Mouse (Mus musculus) left cerebral cortex, postnatal 10 days (tissue): ENCODE measurements at regions not wholly inside any gene's neighbourhood (a gene's known extent, or its start where the extent isn't known, plus 50 kb on each side); places are given as distances from the start of the nearest gene placed in this dataset.

Experiments used
- DNase-seq, 2 experiments: peaks; one replicate each; pipeline ENCODE4 v3.0.0; 2021 to 2022; ENCODE audit warnings: low spot score in 2 of 2, mixed read lengths in 1 of 2; ENCODE audit errors: extremely low spot score in 1 of 2
- intact Hi-C: fragments of 180-260 bp; cut with DNase I; formaldehyde crosslinking; loops from one replicate; pipeline ENCODE4 v1.15.1; 2025

- intact Hi-C loops, result no loop called here
- no peak for DNase-seq
These were observed 349.3 kb downstream of the Ins1 start for GRCm38 (mm10) chr19:52613353-52613752.

GRCm38 (mm10) chr19:52606859-52607258, 342.8 kb downstream of the Ins1 start:
- intact Hi-C loops, result no loop called here
- no peak for DNase-seq

- no peak for DNase-seq
- intact Hi-C loops, result no loop called here
These were observed 336.3 kb downstream of the Ins1 start for GRCm38 (mm10) chr19:52600410-52600809.

DNA sequence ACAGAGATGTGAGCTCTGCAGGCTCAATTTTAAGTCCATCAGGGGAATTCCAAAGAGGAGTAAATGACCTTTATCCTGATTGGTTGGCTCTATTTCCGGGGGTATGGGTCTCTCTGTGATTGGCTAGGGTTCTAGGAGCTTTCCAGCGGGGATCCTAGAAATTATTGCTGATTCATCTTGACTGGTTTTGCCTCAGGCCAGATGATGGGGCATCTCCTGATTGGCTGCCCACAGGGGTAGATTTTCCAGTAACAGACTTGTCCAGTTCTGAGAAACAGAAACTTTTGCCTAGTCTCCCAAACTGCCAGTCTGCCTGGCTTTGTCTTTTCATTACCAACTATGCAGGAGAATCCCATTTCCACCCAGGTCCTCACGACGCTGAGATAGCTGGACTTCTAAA, 301.3 kb downstream of the Ins1 start:
- intact Hi-C loops, result no loop called here
- DNase-seq, result no peak

- no peak for DNase-seq
- intact Hi-C loops, result no loop called here
These were observed 270.7 kb downstream of the Ins1 start for GRCm38 (mm10) chr19:52534758-52535157.

DNA sequence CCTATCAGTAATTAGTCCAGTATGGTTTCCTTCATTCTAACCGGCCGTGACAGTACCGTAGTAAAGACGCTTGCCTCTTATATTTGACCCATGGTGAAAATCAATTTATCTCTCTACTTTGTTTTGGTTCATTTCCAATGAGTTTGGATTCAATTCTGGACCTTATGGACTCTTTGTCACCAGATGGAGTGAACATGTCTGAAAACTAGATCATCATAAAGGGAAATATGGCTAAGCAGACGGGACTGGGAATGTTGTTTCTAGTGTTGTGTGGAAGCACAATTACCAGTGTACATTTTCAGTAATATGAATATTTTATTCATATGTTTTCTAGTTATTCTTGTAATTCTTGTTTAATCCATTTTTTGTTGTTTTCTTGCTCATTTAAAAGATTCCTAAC, 261.4 kb downstream of the Ins1 start:
- intact Hi-C loops, result no loop called here
- no peak for DNase-seq

DNA sequence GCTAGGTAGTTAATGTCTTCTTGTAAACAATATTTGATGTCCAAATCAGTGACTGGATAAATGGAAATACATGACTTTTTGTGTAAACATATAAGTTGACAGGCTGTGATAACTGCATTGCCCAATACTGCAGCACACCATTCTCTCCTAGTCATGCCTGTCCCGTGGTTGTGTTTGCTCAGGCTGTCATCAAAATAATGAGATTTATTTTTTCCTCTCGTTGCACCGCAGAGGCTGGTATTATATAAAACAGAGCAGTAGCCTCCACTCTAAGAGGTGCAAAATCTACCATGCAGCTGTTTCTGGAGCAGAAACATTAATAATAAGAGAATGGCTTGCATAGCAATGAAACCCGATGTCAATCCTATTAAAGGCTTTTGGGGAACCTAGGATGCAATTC, 239.2 kb downstream of the Ins1 start:
- intact Hi-C loops, result no loop called here
- DNase-seq, result no peak
